Mouse (Mus musculus) CH12.LX (cell line): ENCODE data around the gene Myt1. TPM values are rescaled to one million over a fixed set of nuclear protein-coding genes. Genes with fewer than 3 reads are reported as not detected.

Experiments
- DNase-seq: peaks from one replicate; pipeline ENCODE4 v3.0.0-alpha.2; 2013; ENCODE audit errors: extremely low read depth
- H3K27ac ChIP-seq: 2 replicates; pipeline ENCODE4 v1.5.1; 2012; ENCODE audit warnings: low read depth, mild to moderate bottlenecking, control low read depth, moderate library complexity; ENCODE audit not compliant: insufficient read depth
- H3K27me3 ChIP-seq: replicated peaks from 2 replicates; pipeline ENCODE3; 2012; ENCODE audit warnings: inconsistent platforms
- H3K36me3 ChIP-seq, 2 experiments: replicated peaks in 1 of 2; 2 replicates each; pipeline versions ENCODE3 to v1.6.1; 2012; ENCODE audit warnings: inconsistent platforms in 1 of 2, low read length in 1 of 2, mild to moderate bottlenecking in 1 of 2, mixed read lengths in 1 of 2, moderate library complexity in 1 of 2; ENCODE audit not compliant: control insufficient read depth in 1 of 2, insufficient read depth in 1 of 2
- H3K4me1 ChIP-seq, 2 experiments: 2 replicates each; pipeline ENCODE4 v1.6.1; 2012; ENCODE audit warnings: inconsistent platforms in 1 of 2, moderate library complexity in 1 of 2; ENCODE audit not compliant: insufficient read depth in 2 of 2, control insufficient read depth in 1 of 2
- H3K4me2 ChIP-seq: 2 replicates; pipeline ENCODE4 v1.6.1; 2012; ENCODE audit warnings: low read depth, mild to moderate bottlenecking, control low read depth; ENCODE audit not compliant: poor library complexity, insufficient read depth, severe bottlenecking
- H3K4me3 ChIP-seq, 3 experiments: fragments of 150-350 bp in 1 of 3; sonication (generic) in 1 of 3; replicated peaks in 1 of 3; 2 replicates each; pipeline versions ENCODE3 to v1.5.1; 2011 to 2012; ENCODE audit warnings: low read depth in 2 of 3, low read length in 2 of 3, mild to moderate bottlenecking in 2 of 3, moderate library complexity in 2 of 3, control low read depth in 1 of 3, improper control_type of control experiment in 1 of 3, inconsistent platforms in 1 of 3, mixed read lengths in 1 of 3; ENCODE audit not compliant: poor library complexity in 1 of 3
- H3K79me2 ChIP-seq: replicated peaks from 2 replicates; pipeline ENCODE4 v1.6.1; 2012; ENCODE audit warnings: mild to moderate bottlenecking, moderate library complexity; ENCODE audit not compliant: control insufficient read depth, poor library complexity, insufficient read depth, severe bottlenecking; ENCODE audit errors: extremely low read depth
- H3K9ac ChIP-seq: 2 replicates; pipeline ENCODE4 v1.6.1; 2012; ENCODE audit warnings: low read depth, mild to moderate bottlenecking, control low read depth, moderate library complexity; ENCODE audit not compliant: insufficient read depth
- H3K9me3 ChIP-seq: replicated peaks from 2 replicates; pipeline ENCODE3; 2012; ENCODE audit warnings: low read length, inconsistent platforms, mixed read lengths
- BHLHE40 ChIP-seq: IDR thresholded peaks from 2 replicates; pipeline ENCODE4 v1.6.1; 2011; ENCODE audit warnings: mild to moderate bottlenecking, low read depth, low read length, improper control_type of control experiment
- CHD1 ChIP-seq: IDR thresholded peaks from 2 replicates; pipeline ENCODE4 v1.6.1; 2012; ENCODE audit warnings: low read depth, low read length, improper control_type of control experiment, inconsistent platforms
- E2F4 ChIP-seq: IDR thresholded peaks from 2 replicates; pipeline ENCODE4 v1.6.1; 2011; ENCODE audit warnings: low read depth, low read length, improper control_type of control experiment; ENCODE audit not compliant: insufficient replicate concordance
- HCFC1 ChIP-seq: IDR thresholded peaks from 2 replicates; pipeline ENCODE4 v1.6.1; 2012; ENCODE audit warnings: low read depth, mild to moderate bottlenecking, inconsistent platforms, low read length, improper control_type of control experiment
- JUN ChIP-seq: IDR thresholded peaks from 2 replicates; pipeline ENCODE4 v1.6.1; 2011; ENCODE audit warnings: low read depth, mild to moderate bottlenecking, low read length, improper control_type of control experiment, moderate library complexity; ENCODE audit not compliant: insufficient read depth
- JUND ChIP-seq: conservative IDR thresholded peaks from 2 replicates; pipeline ENCODE4 v1.6.1; 2011; ENCODE audit warnings: low read depth, low read length, improper control_type of control experiment
- KAT2A ChIP-seq: IDR thresholded peaks from 2 replicates; pipeline ENCODE4 v1.6.1; 2012; ENCODE audit warnings: low read length, improper control_type of control experiment, inconsistent platforms; ENCODE audit not compliant: insufficient replicate concordance
- MXI1 ChIP-seq: IDR thresholded peaks from 2 replicates; pipeline ENCODE4 v1.6.1; 2011; ENCODE audit warnings: mild to moderate bottlenecking, low read depth, low read length, improper control_type of control experiment
- NRF1 ChIP-seq: IDR thresholded peaks from 2 replicates; pipeline ENCODE4 v1.6.1; 2014; ENCODE audit warnings: low read depth, mild to moderate bottlenecking, inconsistent platforms, low read length, improper control_type of control experiment, moderate library complexity
- POLR2AphosphoS2 ChIP-seq: IDR thresholded peaks from 2 replicates; pipeline ENCODE4 v1.6.1; 2011; ENCODE audit warnings: low read depth, low read length, improper control_type of control experiment
- RAD21 ChIP-seq: IDR thresholded peaks from 2 replicates; pipeline ENCODE4 v1.6.1; 2011; ENCODE audit warnings: low read depth, mild to moderate bottlenecking, low read length, improper control_type of control experiment, moderate library complexity
- SIN3A ChIP-seq: IDR thresholded peaks from 2 replicates; pipeline ENCODE4 v1.6.1; 2012; ENCODE audit warnings: low read length, improper control_type of control experiment, inconsistent platforms
- TBP ChIP-seq: conservative IDR thresholded peaks from 2 replicates; pipeline ENCODE4 v1.6.1; 2011; ENCODE audit warnings: low read depth, low read length, improper control_type of control experiment
- TCF12 ChIP-seq: IDR thresholded peaks from 2 replicates; pipeline ENCODE4 v1.6.1; 2014; ENCODE audit warnings: low read depth, mild to moderate bottlenecking, inconsistent platforms, low read length, improper control_type of control experiment
- UBTF ChIP-seq: IDR thresholded peaks from 2 replicates; pipeline ENCODE4 v1.6.1; 2012; ENCODE audit warnings: low read depth, mild to moderate bottlenecking, inconsistent platforms, low read length, improper control_type of control experiment, moderate library complexity
- USF1 ChIP-seq: IDR thresholded peaks from 2 replicates; pipeline ENCODE4 v1.6.1; 2014; ENCODE audit warnings: low read depth, mild to moderate bottlenecking, inconsistent platforms, low read length, improper control_type of control experiment
- ZC3H11A ChIP-seq: IDR thresholded peaks from 2 replicates; pipeline ENCODE4 v1.6.1; 2012; ENCODE audit warnings: low read depth, mild to moderate bottlenecking, inconsistent platforms, low read length, improper control_type of control experiment
- ZKSCAN1 ChIP-seq: IDR thresholded peaks from 2 replicates; pipeline ENCODE4 v1.6.1; 2012; ENCODE audit warnings: low read depth, inconsistent platforms, low read length, improper control_type of control experiment, borderline replicate concordance
- ZMIZ1 ChIP-seq: IDR thresholded peaks from 2 replicates; pipeline ENCODE4 v1.6.1; 2012; ENCODE audit warnings: low read depth, mild to moderate bottlenecking, inconsistent platforms, low read length, improper control_type of control experiment
- ZNF384 ChIP-seq: IDR thresholded peaks from 2 replicates; pipeline ENCODE4 v1.6.1; 2012; ENCODE audit warnings: low read depth, low read length, improper control_type of control experiment, inconsistent platforms
- dilution Hi-C: fragments of 300-500 bp; cut with MboI; formaldehyde crosslinking; loops from 2 replicates; pipeline ENCODE4 v1.14.3; 2020; ENCODE audit warnings: low sequenced_read_pairs; ENCODE audit not compliant: extremely low pct_unique_long_range_greater_than_20kb, extremely low pct_ligation_motif_present
- in situ Hi-C: fragments of 300-500 bp; cut with MboI; formaldehyde crosslinking; loops from 3 replicates; pipeline ENCODE4 v1.14.3; 2019; ENCODE audit warnings: low sequenced_read_pairs, low pct_ligation_motif_present, low pct_unique_long_range_greater_than_20kb, mixed read lengths
- polyA plus RNA-seq: library from polyadenylated mRNA; unstranded; fragments of >175 nt; gene quantifications from 2 replicates; pipeline ENCODE4 v1.2.1, GENCODE M21; 2012; ENCODE audit warnings: low read depth; ENCODE audit not compliant: insufficient read length
- total RNA-seq, 2 experiments: library from RNA; depleted of rRNA; stranded (reverse); fragments of 300-350 nt in 1 of 2; fragments of >200 nt in 1 of 2; gene quantifications; 2 replicates each; pipeline ENCODE4 v1.2.3; 2012 to 2014

The Myt1 gene
- total and polyA plus RNA-seq, 3 experiments: not detected

DNA sequence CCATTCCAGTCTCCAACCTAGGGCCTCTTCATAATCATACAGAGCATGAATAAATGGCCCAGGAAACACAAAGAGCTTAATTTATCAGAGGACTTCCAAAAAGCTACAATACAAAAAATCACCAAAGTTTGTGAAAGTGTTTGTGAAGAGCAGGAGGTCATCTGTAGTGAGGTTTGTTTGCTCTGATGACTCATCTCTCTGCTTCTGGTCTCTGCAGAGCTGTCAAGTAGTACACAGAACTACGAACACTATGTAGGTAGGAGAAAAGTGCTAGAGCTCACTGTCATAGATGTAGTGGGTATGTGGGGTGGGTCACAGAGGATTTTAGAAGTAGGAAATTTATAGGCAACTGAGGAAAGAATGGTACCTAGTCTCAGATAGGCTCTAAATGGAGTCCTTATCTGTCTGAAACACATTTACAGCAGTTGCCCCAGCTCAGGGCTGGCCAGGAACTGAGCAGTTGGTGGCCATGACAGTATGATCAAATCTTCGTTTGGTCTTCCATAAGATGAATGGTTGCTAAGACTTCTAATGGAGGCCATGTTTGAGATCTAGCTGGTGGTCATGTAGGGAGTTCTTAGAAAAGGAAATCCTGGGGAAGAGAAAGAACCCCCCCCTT is 66.0 kb downstream of the Myt1 start:
- Histone ChIP-seq H3K27me3 (peaks cover 68% of the 10 kb centered on the region), H3K79me2 (no peaks in the 10 kb centered on the region), H3K9ac (no peak overlapping the region), H3K4me1 (no peaks in the 10 kb centered on the region), H3K9me3 (no peaks in the 10 kb centered on the region), H3K36me3 (no peaks in the 10 kb centered on the region), H3K4me2 (no peak overlapping the region), H3K4me3 (no peak overlapping the region), H3K27ac (no peak overlapping the region)
- TF ChIP-seq HCFC1 (no peak), RAD21 (no peak), JUND (no peak), ZC3H11A (no peak), BHLHE40 (no peak), ZNF384 (no peak), UBTF (no peak), TBP (no peak), SIN3A (no peak), NRF1 (no peak), MXI1 (no peak), TCF12 (no peak), CHD1 (no peak), ZMIZ1 (no peak), ZKSCAN1 (no peak), USF1 (no peak), E2F4 (no peak), JUN (no peak)
- dilution Hi-C loops (no loop called here), in situ Hi-C loops (no loop called here)
- no peak for DNase-seq

GRCm38 (mm10) chr2:181832745-181833144 is 69.6 kb downstream of the Myt1 start:
- no peak overlapping the region for H3K9ac ChIP-seq
- no peaks in the 10 kb centered on the region for H3K79me2 ChIP-seq
- no peaks in the 10 kb centered on the region for H3K9me3 ChIP-seq
- dilution Hi-C loops: no loop called here
- no peak overlapping the region for H3K4me2 ChIP-seq
- peaks cover 38% of the 10 kb centered on the region for H3K27me3 ChIP-seq
- in situ Hi-C loops: no loop called here
- no peak overlapping the region for H3K27ac ChIP-seq
- no peak for TF ChIP-seq USF1
- no peak for TF ChIP-seq HCFC1
- no peak for TF ChIP-seq ZC3H11A
- TF ChIP-seq KAT2A: no peak
- TF ChIP-seq POLR2AphosphoS2: no peak
- TF ChIP-seq NRF1: no peak
- TF ChIP-seq ZMIZ1: no peak
- no peak for TF ChIP-seq E2F4
- TF ChIP-seq JUND: no peak
- no peak for TF ChIP-seq RAD21
- no peaks in the 10 kb centered on the region for H3K36me3 ChIP-seq
- peaks cover 0 to 6% of the 10 kb centered on the region in 2 experiments; a peak in 2 of 4 replicates for H3K4me1 ChIP-seq
- H3K4me3 ChIP-seq: no peak overlapping the region
- no peak for DNase-seq
